Mouse (Mus musculus) layer of hippocampus, postnatal 36 days (tissue): ENCODE measurements at regions not wholly inside any gene's neighbourhood (a gene's known extent, or its start where the extent isn't known, plus 50 kb on each side); places are given as distances from the start of the nearest gene placed in this dataset.
A peak's percentile ranks its signal among the peaks of the same experiment; 100 is the strongest.
"Not testable (repeated sequence)": the region's sequence is repeated elsewhere in the genome, so short reads cannot be mapped to it uniquely, and the experiment has no call there.

Source experiments
- DNase-seq, 2 experiments: peaks; one replicate each; pipeline ENCODE4 v3.0.0; 2022

DNA sequence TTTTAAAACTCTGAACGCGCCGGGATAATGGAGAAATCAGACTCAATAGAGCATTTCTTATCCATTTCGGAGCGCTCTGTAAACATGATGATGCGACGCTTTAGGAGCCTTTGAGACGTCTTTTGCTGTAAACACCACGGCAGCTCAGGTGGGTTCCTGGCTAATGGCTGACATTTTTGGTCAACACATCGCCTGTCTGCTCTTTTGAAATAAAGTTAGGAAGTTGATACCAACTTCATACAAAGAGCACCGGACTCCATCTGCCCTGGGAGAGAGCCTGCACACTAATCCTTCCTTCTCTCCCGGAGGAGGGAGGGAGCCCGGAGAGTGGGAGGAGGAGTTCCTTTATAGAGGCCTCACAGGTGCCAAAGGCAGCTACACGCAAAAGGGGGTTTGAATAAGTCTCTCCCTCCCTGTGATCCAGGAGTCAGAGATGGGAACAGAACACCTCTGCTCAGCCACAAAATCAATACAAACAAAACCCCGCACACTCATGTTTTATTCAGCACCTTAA lies 63.8 kb upstream of the Srsf6 start:
- no peak for DNase-seq

DNA sequence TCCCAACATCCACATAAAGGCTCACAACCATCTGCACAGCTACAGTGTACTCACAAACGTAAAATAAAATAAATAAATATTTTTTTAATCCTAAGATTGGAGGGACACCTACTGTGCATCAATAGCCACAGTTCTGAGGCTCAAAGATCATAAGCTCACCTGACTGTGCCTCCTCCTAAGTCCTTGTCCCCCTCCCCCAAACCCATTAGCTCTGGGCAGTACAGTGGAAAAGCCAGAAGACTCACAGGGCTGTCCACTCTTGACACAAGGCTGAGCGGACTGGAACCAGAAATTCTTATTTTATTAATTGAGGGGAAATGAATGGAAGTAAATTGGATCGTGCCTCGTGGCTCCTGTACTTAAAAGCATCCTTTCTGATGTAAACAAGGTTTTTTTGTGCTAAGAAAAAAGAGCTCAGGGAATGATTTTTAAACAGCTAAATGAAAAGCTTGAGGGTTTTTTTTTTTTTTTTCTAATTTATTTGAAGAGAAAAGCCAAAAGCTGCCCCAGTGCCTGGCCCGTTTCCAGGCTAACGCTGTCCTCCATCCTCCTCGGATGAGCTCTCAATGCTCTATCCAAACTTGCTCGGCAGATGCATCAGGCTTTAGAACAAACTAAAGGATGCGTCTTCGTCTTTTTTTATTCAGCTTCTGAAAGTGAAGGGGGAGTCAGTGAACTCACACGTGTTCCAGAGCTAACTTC lies 64.6 kb upstream of the Srsf6 start:
- no peak for DNase-seq

DNA sequence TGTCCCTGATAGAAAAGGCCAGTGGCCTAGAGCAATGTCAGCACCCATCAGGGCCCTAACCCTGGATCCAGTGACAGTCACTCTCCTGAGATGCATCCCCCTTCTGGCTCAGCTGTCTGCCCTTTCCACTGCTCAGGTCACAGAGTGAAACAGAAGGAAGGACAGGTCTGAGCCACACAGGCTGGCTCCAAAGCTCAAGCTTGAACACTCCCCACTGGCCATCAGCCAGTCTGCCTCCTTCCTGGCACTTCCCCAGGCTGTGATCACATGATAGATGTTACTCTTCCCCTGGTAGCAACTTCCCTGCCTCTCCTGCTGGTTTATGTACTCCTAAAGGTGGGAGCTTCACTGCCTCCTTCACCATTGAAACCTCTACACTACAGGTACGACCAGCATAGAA lies 66.8 kb upstream of the Srsf6 start:
- no peak for DNase-seq

DNA sequence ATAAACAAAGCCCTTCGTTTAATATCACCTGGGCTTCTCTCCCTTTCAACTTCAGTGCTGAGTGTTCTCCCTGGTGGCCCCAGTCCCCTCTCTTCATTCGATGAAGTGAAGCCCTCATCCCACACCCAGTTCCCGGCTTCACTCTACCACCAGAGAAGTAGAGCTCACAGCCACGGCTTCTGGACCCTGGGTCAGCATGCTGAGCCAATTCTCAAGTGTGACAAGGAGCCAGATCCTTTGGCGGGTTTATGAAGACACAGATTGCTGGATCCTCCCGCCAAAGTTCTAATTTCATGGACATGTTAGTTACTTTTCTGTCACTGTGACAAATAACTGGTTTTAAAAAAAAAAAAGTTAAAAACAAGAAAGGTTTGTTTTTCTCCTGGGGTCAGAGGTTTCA lies 76.7 kb upstream of the Srsf6 start:
- DNase-seq: no peak

DNA sequence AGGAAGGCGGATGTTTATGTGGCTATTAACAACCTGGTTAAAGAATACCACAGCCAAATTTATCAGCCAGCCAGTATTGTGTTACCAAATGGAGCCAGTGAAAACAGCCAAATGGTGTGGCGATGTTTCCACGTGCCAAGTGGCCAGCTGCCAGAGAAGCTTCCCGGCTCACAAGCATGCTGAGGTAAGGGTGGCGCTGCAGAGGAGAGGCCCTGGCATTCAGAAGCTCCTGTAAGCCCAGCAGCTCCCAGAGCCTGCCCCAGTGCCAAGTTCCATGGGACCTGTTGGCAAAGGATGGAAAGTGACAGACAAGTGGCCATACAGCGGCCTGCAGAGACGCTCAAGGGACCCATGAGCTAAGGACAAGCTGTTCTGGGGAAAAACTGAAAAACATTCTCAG lies 77.8 kb upstream of the Srsf6 start:
- peak; percentile 37 to 48 for DNase-seq

DNA sequence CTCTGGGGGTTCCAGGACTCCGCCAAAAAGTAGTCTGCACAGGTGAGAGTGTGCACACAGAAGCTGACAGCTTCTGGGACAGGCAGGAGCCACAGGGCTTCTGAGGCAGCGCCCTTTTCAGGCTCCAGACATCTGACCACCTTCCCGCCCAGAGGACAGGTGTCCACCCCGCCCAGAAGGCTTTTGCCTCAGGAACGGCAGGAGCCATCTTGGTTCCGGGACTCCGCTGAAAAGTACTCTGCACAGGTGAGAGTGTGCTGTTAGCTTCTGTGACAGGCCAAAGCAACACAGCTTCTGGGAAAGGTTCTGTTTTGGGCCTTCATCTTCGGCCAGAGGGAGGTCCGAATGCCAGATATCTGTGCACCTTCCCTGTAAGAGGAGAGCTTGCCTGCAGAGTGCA lies 89.6 kb upstream of the Srsf6 start:
- DNase-seq: not testable (repeated sequence)

DNA sequence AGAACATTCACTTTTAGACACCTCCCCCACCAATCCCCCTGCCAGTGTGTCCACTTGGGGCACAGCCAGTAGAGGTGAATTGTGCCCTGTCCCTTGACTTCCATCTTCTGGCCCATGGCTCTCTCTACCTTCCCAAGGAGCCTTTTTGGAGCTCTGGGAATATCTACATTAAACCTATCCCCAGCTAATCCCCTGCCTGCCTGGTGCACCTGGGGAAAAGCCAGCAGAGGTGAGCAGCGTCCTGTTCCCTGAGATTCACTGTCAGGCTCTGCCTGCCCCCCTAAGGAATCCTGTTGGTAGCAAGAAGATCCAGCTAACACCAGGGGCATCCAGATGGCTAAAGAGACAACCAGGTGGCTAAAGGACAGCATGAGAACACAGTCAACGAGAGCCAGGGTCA lies 93.6 kb upstream of the Srsf6 start:
- no peak for DNase-seq

DNA sequence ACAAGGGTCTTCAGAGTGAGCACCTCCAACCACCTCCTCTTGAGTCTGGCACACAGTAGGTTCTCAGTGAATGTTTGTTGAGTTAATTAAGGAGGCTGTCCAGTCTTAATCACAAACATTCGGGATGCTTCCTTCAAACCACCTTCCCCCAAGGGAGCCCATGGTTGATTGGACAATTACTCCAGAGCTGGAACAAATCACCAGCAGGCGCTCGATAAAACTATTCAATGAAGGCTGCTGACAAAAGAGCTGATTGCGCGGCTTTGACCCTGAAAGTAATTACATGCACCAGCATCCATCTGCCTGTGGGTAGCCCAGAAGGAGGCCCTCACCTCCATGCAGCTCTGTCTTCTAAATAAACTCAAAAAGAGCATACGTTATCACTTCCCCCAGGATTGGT lies 97.6 kb upstream of the Srsf6 start:
- DNase-seq: no peak

DNA sequence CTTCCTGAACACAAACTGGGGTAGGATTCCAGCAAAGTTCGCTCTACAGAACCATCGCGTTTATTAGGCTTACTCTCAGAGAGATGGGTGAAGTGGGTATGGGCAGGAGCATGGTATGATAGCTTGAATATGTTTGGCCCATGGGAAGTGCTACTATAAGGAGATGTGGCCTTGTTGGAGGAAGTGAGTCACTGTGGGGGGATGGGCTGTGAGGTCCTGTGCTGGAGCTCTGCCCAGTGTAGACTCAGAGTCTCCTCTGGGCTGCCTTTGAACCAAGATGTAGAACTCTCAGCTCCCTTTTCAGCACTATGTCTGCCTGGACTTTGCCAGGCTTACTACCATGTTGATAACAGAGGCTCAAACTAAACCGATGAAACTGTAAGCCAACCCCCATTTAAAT lies 112.5 kb upstream of the Srsf6 start:
- no peak for DNase-seq

DNA sequence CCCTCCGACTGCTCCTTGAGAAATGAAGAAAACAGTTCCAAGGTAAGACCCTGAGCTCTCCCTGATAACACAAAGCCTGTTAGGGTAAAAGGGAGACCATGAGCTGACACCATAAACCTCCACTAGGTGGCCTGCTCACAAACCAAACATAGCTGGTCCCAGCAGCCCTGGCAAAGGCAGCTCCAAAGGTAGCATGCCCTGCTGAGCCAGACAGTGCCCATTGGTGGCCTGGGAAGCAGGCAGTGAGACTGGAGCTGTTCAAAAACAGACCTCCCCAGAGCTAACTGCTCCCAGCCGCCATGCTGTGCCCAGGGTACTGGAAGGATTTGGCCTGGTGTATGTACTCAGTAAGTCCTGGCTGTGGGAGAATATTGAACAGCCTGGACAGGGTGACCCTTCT lies 117.1 kb upstream of the Srsf6 start:
- peak in 1 of 2 experiments; percentile 4 for DNase-seq

DNA sequence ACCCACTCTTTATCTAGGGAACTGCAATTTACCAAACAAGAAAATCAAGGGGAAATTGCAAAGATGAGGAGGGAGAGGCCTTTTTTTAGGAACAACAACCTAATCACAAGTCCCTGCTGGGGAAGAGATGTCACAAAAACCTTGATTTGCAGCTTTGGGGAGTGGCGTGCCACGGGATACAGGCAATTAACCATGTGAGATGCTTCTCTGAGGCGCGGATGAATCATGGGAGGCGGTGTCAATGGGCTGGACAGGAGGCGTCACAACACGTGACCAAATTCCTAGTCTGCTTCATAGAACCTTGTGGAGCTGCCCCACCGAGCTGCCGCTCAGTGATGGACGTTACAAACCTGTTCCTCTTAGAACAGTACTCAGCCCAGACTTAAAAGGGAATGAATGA lies 123.6 kb upstream of the Srsf6 start:
- DNase-seq: no peak

DNA sequence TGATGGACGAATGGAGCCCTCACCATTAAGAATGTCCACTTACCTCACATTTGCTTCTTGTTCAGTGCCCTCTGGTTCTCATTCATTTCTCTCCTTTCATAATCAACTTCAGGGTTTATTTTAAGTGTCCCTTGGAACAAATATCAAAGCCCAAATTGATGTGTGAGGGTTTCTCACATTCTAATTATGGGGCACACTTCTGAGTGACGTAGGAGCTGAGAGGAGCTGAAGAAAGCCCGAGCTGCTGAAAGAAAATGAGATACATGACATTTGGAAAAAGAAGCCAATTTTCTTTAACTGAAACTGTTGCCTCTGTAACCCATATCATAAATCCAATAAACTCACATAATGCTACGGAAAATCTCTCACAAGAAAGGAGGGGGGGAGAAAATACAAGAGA lies 134.8 kb upstream of the Srsf6 start:
- no peak for DNase-seq

DNA sequence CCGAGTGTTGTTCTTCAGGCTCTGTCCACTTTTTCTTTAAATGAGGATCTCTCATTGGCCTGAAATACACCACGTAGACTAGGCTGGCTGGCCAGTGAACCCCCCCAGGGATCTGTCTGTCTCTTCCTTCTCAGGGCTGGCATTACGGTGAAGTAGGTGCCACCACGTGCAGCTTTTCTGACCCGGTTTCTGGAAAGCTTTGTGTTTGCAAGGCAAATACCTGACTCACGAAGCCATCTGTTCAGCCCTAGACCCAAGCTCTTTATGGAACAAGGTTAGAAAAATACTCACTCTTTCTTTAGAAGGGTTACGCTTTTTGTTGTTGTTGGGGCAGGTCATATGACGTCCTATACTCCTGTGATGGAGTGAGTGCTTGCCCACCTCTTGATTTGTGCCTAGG lies 133.3 kb upstream of the Ptprt start:
- no peak for DNase-seq

DNA sequence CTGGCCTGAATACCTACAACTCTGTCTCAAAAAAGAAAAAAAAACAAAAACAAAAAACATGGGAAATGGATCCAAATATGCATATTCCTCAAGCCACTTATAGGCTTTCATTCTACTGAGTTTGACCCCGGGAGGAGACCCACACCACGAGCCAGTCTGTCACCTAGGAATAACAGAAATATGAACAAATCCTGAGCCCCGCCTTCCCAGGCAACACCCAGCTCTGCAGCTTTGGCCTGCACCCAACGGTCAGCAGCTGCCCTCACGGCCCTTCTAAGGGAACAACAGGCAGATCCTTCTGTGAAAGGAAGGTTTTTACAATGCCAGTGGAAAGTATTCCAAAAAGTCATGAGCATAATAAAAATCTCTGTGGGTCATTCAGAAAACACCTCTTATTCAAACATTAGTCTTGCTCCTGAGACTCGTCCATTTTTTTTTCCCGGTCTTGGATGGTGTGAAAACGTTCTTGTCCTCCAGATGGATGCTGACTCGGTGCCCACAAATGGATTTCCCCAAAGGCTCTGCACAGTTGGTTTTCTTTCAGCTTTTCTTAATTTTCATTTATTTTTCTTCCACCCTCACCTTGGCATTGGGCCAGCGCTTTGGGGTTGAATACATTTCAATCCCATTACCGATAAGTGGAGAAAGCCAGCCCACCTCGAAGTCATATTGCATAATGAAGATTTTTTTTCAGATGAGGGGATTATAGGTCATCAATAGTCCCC lies 130.6 kb upstream of the Ptprt start:
- no peak for DNase-seq

DNA sequence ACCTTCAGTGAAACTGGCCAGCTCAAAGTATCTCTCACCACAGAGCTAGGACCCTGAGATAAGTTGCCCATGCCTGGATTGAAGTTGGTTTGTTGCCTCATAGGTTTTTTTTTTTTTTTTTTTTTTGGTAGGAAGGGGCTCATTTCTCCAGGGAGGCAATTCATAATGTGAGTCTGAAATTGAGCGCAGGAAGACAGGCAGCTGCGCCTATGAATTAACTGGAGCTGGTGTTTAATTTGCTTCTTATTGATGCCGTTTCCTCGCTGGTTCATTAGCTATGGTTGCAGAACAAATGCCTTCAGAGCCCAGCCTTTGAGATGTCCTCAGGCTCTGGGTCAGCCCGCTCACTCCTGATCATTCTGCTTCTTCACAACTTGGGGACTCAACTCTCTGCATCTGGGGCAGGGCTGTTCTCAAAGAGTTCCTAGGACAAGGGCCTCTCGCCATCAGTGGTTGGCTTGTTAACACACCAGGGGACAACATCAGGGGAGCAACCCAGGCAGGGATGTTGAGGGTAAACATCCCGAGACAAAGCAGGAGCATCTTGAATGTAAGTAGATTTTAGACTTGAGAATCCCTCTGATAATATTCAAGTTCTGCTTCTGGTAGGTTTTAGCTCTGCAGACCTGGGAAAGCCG lies 123.3 kb upstream of the Ptprt start:
- DNase-seq: no peak

DNA sequence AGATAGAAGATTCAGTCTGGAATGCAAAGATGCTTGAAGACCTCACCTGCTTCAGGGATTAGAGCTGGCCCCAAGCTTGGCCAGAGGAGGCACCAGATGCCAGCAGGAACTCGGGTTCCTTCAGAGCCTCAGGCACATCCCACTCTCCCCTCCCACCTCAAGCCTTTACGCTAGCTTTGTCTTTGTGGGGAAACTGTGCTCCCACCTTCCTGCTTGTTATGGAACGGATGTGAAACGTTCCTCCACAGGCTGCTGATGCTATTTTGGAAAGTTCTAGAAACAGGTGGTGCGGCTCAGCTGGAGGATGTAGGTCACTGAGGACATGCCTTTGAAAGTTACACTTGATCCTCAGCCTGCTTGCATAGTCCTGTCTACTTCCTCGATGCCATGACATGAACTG lies 120.7 kb upstream of the Ptprt start:
- no peak for DNase-seq

DNA sequence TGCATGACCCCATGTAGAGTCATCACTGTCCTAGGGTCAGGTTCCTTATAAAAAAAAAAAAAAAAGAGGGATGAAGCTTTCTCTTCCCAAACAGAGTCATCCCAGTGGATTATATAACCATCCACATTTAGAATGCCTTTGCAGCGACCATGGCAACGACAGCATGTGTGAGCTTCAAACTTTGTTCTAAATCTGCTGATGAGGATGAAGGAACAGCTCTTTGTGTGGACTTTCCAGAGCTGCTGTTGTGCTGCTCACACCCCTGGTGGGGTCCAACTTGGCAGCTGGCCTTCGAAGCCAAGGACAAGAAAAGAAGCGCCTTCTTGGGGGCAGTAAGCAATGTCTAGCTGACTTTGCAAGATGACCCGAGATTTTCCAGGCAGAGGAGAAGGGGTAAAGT lies 115.6 kb upstream of the Ptprt start:
- peak; percentile 19 to 24 for DNase-seq

DNA sequence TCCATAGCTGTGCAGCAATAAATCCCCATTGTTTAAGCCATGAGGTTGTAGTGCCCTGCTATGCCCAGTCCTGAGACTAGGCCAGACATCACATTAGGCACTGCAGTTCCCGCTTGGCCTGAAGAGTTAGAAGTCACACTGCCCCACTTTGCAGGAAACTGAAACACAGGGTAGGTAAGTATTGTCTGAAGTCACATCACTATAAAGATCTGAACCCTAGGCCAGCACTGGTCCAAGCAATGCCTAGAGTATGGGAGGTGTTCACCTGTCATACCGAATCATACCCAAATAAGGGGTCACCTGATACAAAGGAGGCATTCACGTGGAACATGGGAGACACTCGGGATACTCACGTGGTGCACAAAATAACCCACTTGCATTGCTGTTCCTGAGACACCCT lies 111.6 kb upstream of the Ptprt start:
- no peak for DNase-seq

DNA sequence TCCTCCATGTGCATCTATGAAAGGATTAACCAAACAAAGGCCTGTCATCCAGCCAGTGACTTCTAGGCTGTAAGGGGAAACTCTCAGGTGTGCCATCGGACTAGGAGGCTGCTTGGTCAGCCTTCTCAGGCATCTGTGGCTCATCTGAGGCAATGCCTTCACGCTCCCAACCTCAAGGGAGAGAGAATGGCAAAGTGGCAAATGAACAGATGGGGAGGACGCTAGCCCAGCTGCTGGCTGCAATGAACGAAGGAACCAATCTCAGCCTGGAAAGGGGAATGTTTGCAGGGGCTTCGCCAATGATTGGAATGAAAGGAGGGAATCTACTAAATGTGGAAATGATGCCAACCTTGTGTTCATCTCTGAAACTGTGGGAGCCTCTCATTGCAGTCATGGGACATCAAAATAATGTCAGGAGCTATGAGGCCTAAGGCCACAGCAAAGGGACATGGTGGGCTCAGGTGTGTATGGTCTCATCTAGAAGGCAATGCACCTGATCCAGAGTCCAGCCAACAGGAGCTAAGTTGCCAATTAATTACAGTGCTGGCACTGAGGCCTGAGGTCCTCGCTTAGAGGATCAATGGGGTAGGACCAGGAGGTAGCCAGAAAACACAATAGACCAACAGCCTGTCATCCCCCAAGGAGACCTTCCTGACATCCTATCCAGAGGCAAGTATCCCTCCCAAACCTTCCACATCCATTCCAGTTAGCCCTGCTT lies 108.9 kb upstream of the Ptprt start:
- DNase-seq: no peak

DNA sequence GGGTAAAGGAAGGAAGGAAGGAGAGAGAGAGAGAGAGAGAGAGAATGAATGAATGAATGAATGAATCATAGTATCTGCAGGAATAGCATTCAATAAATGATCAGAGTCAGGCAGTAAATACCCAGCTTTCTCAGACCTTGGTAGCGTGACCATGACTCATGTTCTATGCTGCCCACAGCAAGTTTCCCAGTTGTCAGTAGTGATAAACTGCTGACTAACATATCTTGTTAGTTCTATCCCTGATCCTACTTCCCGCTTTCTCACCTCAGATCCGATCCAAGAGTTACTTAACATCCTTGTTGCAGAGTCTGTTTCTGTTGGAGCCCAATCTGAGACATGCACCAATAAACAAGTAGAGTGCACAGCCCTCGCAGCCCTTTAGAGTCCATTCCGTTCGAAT lies 103.1 kb upstream of the Ptprt start:
- no peak for DNase-seq

DNA sequence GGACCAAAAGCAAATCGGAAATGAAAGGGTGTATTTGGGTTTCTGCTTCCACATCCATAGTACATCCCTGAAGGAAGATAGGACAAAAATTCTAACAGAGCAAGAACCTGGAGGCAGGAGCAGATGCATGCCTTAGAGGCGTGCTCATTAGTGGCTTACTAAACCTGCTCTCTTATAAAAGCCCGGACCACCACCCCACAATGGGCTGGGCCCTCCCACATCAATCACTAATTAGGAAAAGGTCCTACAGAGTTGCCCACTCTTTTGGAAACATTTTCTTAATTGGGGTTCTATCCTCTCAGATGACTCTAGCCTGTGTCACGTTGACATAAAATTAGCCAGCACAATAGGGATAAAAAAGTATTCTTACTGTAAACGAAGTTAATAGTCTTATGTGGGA lies 79.6 kb upstream of the Ptprt start:
- DNase-seq: no peak

DNA sequence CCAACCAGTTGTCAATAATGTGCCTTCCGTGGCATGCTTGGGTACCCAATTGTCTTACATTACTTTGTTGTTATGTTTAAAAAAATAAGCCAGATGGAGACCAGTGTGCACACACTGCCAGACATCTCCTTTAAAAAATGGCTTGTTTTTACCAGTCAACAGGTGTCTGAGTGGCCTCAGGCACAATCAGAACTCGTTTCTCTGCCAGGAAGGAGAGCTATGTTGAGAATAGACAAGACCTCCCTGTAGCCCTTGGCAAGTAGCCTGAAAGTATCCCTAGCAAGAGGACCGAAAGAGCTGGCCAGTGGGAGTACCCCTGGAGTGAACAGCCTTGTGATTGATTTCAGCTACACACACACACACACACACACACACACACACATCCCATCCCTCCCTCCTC lies 74.8 kb upstream of the Ptprt start:
- DNase-seq: no peak

DNA sequence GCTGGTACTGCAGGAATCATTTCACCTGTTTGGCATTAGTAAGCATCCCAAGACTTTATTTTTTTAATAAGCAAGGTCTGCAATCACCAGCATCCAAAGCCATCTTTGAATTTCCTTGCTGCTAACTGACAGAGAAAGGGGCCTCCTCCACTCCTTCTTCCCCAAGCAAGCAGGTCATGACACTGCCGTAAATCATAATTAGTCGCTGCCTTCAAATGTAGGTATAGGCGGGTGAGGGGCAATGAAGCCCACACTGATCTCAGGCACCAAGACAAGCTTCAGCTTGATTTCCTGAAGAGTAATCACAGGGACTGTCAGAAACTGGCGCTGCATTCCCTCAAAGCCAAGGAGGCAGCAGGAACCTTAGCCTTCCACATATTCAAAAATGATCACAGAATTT lies 73.3 kb upstream of the Ptprt start:
- no peak for DNase-seq
